Mouse (Mus musculus) ES-Bruce4 (cell line): ENCODE measurements at regions not wholly inside any gene's neighbourhood (a gene's known extent, or its start where the extent isn't known, plus 50 kb on each side); places are given as distances from the start of the nearest gene placed in this dataset.

Source experiments
- H3K27ac ChIP-seq: 2 replicates; pipeline ENCODE4 v1.5.1; 2012; ENCODE audit warnings: low read length, inconsistent platforms; ENCODE audit not compliant: insufficient read depth
- H3K27me3 ChIP-seq: 2 replicates; pipeline ENCODE4 v1.6.1; 2012; ENCODE audit warnings: mild to moderate bottlenecking, low read length, inconsistent platforms; ENCODE audit not compliant: control insufficient read depth, poor library complexity, insufficient read depth, severe bottlenecking
- H3K36me3 ChIP-seq: 2 replicates; pipeline ENCODE4 v1.6.1; 2012; ENCODE audit warnings: inconsistent platforms, mild to moderate bottlenecking, low read length, moderate library complexity; ENCODE audit not compliant: control insufficient read depth, poor library complexity, insufficient read depth, severe bottlenecking
- H3K4me1 ChIP-seq: one replicate; pipeline ENCODE4 v1.8.1; 2011; ENCODE audit warnings: low read length; ENCODE audit not compliant: control insufficient read depth, insufficient read depth
- H3K4me3 ChIP-seq: 2 replicates; pipeline ENCODE4 v1.5.1; 2011; ENCODE audit warnings: low read depth, mild to moderate bottlenecking, low read length
- H3K9ac ChIP-seq: 2 replicates; pipeline ENCODE4 v1.6.1; 2012; ENCODE audit warnings: low read depth, mild to moderate bottlenecking, inconsistent platforms; ENCODE audit not compliant: poor library complexity, severe bottlenecking
- H3K9me3 ChIP-seq: replicated peaks from 2 replicates; pipeline ENCODE4 v1.6.1; 2012; ENCODE audit warnings: mild to moderate bottlenecking, low read length, inconsistent platforms; ENCODE audit not compliant: control insufficient read depth, poor library complexity, insufficient read depth, severe bottlenecking
- CTCF ChIP-seq: IDR thresholded peaks from one replicate; pipeline ENCODE4 v1.8.1; 2011; ENCODE audit warnings: low read depth, low read length
- EP300 ChIP-seq: IDR thresholded peaks from 2 replicates; pipeline ENCODE4 v1.6.1; 2011; ENCODE audit warnings: low read depth, low read length; ENCODE audit not compliant: insufficient read depth
- POLR2A ChIP-seq: IDR thresholded peaks from one replicate; pipeline ENCODE4 v1.8.1; 2011; ENCODE audit warnings: low read length; ENCODE audit not compliant: insufficient read depth

GRCm38 (mm10) chr12:56252612-56253444 is 92.9 kb downstream of the Mbip start:
- TF ChIP-seq EP300 = no peak
- no peak for TF ChIP-seq POLR2A
- TF ChIP-seq CTCF = no peak
- Histone ChIP-seq H3K9me3 (no peaks in the 10 kb centered on the region), H3K4me3 (no peak overlapping the region), H3K4me1 (no peaks in the 10 kb centered on the region), H3K36me3 (no peaks in the 10 kb centered on the region), H3K9ac (no peak overlapping the region), H3K27me3 (no peaks in the 10 kb centered on the region), H3K27ac (no peak overlapping the region)

GRCm38 (mm10) chr12:56250262-56250661 is 95.4 kb downstream of the Mbip start:
- H3K4me3 ChIP-seq = no peak overlapping the region
- no peak overlapping the region for H3K9ac ChIP-seq
- no peak overlapping the region for H3K27ac ChIP-seq
- H3K27me3 ChIP-seq = no peaks in the 10 kb centered on the region
- H3K36me3 ChIP-seq = no peaks in the 10 kb centered on the region
- no peaks in the 10 kb centered on the region for H3K9me3 ChIP-seq
- no peak for TF ChIP-seq EP300
- no peak for TF ChIP-seq POLR2A
- no peak for TF ChIP-seq CTCF
- H3K4me1 ChIP-seq = no peaks in the 10 kb centered on the region

DNA sequence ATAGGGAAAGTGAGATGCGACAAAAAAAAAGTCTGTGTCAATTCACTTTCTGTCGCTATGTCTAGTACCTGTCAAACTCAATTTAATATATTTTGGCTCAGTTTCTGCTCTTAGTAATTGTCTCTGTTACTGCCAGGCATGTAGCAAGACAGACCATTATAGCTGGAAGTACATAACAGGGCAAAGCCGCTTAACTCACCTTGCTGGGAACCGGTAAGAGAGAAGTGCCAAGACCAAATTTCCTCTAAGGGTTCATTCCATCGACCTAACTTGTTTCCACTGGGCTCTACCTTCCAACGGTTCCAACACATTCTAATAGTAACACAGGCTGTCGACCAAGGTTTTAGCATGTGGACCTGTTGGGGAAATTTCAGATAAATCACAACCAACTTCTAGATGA is 99.3 kb downstream of the Mbip start:
- Histone ChIP-seq H3K36me3 (no peaks in the 10 kb centered on the region), H3K27me3 (no peaks in the 10 kb centered on the region), H3K9ac (no peak overlapping the region), H3K9me3 (no peaks in the 10 kb centered on the region), H3K4me3 (no peak overlapping the region), H3K27ac (no peak overlapping the region), H3K4me1 (no peaks in the 10 kb centered on the region)
- TF ChIP-seq EP300 (no peak), CTCF (no peak), POLR2A (no peak)

DNA sequence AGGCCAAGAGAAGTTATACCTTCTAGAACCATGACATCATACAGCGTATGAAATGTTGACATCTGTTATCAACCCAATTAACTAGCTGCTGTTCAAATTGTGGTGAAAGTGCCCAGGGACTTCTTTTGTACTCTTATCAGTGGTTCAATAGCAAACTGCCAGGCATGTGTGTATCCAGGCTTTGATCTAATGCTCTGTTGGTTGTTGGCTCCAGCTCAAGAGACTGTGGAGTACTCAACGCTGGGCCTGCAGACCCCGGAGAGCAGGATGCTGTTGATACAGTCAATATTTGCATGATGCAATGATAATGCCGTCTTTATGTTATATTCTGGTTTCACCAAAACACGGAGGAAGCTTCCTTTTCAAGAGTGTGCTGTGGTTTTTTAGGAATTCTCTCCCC is 102.9 kb downstream of the Mbip start:
- H3K36me3 ChIP-seq = no peaks in the 10 kb centered on the region
- H3K4me3 ChIP-seq = no peak overlapping the region
- H3K27ac ChIP-seq = no peak overlapping the region
- no peaks in the 10 kb centered on the region for H3K9me3 ChIP-seq
- no peak overlapping the region for H3K9ac ChIP-seq
- no peak for TF ChIP-seq EP300
- no peak for TF ChIP-seq CTCF
- no peak for TF ChIP-seq POLR2A
- H3K4me1 ChIP-seq = no peaks in the 10 kb centered on the region
- no peaks in the 10 kb centered on the region for H3K27me3 ChIP-seq

DNA sequence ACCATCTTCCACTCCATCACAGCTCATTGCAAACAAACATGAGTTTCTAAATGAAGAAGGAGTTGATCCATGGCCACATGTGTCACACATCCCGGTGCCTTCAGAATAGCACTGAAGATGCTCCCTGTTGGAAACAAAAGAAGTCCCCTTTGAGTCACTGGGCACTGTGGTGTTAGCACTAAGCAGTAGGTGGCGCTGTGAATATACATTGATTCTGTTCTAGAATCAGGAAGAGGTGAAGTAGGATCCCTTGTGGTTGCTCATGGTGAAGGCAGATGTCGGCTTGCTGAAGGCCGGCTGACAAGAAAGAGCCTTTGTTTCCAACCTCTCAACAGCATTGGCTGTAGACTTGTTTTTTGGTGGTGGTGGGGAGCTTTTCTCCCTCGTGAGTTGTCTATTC is 104.0 kb downstream of the Mbip start:
- TF ChIP-seq POLR2A (no peak), CTCF (peak; percentile 51)
- Histone ChIP-seq H3K36me3 (no peaks in the 10 kb centered on the region), H3K9ac (no peak overlapping the region), H3K27ac (no peak overlapping the region), H3K9me3 (no peaks in the 10 kb centered on the region), H3K4me3 (no peak overlapping the region), H3K27me3 (no peaks in the 10 kb centered on the region), H3K4me1 (no peaks in the 10 kb centered on the region)

GRCm38 (mm10) chr12:56240206-56240605 is 105.5 kb downstream of the Mbip start:
- Histone ChIP-seq H3K4me1 (no peaks in the 10 kb centered on the region), H3K4me3 (no peak overlapping the region), H3K27ac (no peak overlapping the region), H3K9me3 (no peaks in the 10 kb centered on the region), H3K9ac (no peak overlapping the region), H3K36me3 (no peaks in the 10 kb centered on the region), H3K27me3 (no peaks in the 10 kb centered on the region)
- TF ChIP-seq EP300 (no peak), CTCF (no peak), POLR2A (no peak)
